Mouse (Mus musculus) liver, embryonic 14 days (tissue): ENCODE data around the gene Alkal2. TPM values are rescaled to one million over a fixed set of nuclear protein-coding genes. Genes with fewer than 3 reads are reported as not detected.

Experiments
- polyA plus RNA-seq: library from polyadenylated mRNA; depleted of rRNA; stranded (reverse); fragments of >200 nt; gene quantifications from 2 replicates; pipeline ENCODE4 v1.2.3, GENCODE M21; 2012; rRNA removed

Alkal2 gene
- polyA plus RNA-seq = 0.02 TPM in 1 of 2 replicates, not detected in the other

GRCm38 (mm10) chr12:30883986-30884621 is at the start of gene Alkal2:
TSS of gene Alkal2 (plus strand) at chr12:30884322.

GRCm38 (mm10) chr12:30911261-30912047 is 27.3 kb downstream of the Alkal2 start, which contains the start of the genes Acp1 and Sh3yl1:
TSS of gene Acp1 (minus strand) at chr12:30911589.
TSS of gene Sh3yl1 (plus strand) at chr12:30911668.

Other genes with a start within 250 kb of the Alkal2 start
- 35.4 and 48.1 TPM in 2 replicates for gene Acp1, start 27.3 kb downstream of the Alkal2 start, polyA plus RNA-seq
- 19.4 and 21.4 TPM in 2 replicates for gene Sh3yl1, start 27.3 kb downstream of the Alkal2 start, polyA plus RNA-seq
- 0.90 and 1.2 TPM in 2 replicates for gene Fam110c, start 189.5 kb downstream of the Alkal2 start, polyA plus RNA-seq